Mouse (Mus musculus): ENCODE measurements at regions not wholly inside any gene's neighbourhood (a gene's known extent, or its start where the extent isn't known, plus 50 kb on each side); places are given as distances from the start of the nearest gene placed in this dataset.

DNA sequence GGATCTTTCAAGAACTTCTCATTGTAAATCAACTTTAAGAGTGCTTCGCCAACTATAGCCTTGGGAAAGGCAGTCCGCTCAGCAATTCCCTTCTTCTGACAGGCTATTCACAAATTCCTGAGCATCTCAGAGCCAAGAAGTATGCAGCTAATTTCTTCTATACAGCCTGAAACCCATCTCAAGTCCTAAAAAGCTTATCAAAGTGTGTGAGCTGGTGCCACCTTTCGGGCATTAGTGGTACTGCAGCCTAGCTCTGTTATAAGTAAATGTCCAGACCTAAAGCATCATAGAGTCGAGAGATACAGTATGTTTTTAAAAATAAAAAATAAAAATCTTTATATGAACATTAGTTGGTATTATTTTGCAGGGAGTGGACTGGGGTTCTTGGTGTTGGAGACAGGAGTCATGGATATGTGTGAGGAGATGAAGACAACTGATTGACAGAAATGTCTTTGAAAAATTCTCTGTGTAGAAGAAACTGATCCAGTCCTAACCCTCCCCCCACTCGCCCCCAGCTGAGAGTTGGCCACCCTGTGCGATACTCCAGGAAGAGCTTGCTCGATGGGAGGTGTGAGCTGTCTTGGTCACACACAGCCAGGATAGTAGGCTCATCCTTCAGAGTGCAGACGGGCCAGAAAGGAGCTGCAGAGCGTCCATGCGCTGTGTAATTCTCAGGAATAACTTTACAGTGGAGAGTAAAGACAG, 56.4 kb downstream of the Bod1 start:
- no peak for TF ChIP-seq GATA2 (IDR thresholded peaks at IDR 0.05; ENCODE audit: borderline replicate concordance, low read depth, low read length)
- peak; percentile 63 for TF ChIP-seq CTCF (IDR thresholded peaks at IDR 0.05; ENCODE audit: low read depth, low read length)
- TF ChIP-seq POLR2AphosphoS5 (IDR thresholded peaks at IDR 0.05; ENCODE audit: insufficient replicate concordance, low read depth, low read length) = no peak
- TF ChIP-seq TAL1 (conservative IDR thresholded peaks at IDR 0.05; ENCODE audit: low read depth, low read length) = no peak
- no peak for TF ChIP-seq GATA1 (IDR thresholded peaks at IDR 0.05; ENCODE audit: borderline replicate concordance, low read length)

Data from G1E (cell line).